20 mouse cellular contexts compared by ENCODE assay signal in genomic region chr1:156971206-156971811, GRCm38 (mm10). TPM values are rescaled to one million over a fixed set of nuclear protein-coding genes. Genes with fewer than 3 reads are reported as not detected.
DNase-seq lines count a peak whose midpoint lies in the region; ATAC-seq and TF ChIP-seq lines count a peak whose summit lies in the region.
"Had no signal": no experiment of that assay in that cellular context is flagged by ENCODE, and none has a peak within 500 bp of the region (broad histone marks: within the 10 kb centered on the region; RNA-seq: fewer than 3 reads in every experiment).

No protein-coding gene starts in this region.

- no peak for TF ChIP-seq RAD21 in CH12.LX (IDR thresholded peaks at IDR 0.05; ENCODE audit: low read depth, low read length)

- no peak for DNase-seq in heart, adult 18-20 months
- DNase-seq in CH12.LX (ENCODE audit: extremely low read depth) = no peak
- DNase-seq in adrenal gland, postnatal 25 days = peak; percentile 24
- DNase-seq in liver, embryonic 13.5 days = peak; percentile 53
- no peak for DNase-seq in gastrocnemius, postnatal 25 days
- no peak for DNase-seq in hindbrain, embryonic 10.5 days (ENCODE audit: low spot score)
- DNase-seq: cerebellum, adult 8-10 months; gastrocnemius, postnatal 10 days; heart, postnatal 14 days; kidney, adult 2 months; right cerebral cortex, postnatal 4 days; thymus, postnatal 36 days had no signal

- in situ Hi-C loops in CH12.LX (cut with MboI; ENCODE audit: low pct_ligation_motif_present, low pct_unique_long_range_greater_than_20kb, low sequenced_read_pairs) = no loop called here

- TF ChIP-seq CTCF in CH12.LX (conservative IDR thresholded peaks at IDR 0.05 in 1 of 2, IDR thresholded peaks at IDR 0.05 in 1 of 2; ENCODE audit: low read depth in 2 of 2, low read length in 2 of 2) = no peak

- H3K9ac ChIP-seq in heart, embryonic 12.5 days = no peak overlapping the region
- H3K9ac ChIP-seq in CH12.LX (ENCODE audit: insufficient read depth, low read depth) = no peak overlapping the region
- H3K9ac ChIP-seq in liver, embryonic 13.5 days = no peak overlapping the region
- no peak overlapping the region for H3K9ac ChIP-seq in forebrain, embryonic 13.5 days
- H3K9ac ChIP-seq: embryonic facial prominence, embryonic 13.5 days; midbrain, embryonic 13.5 days; neural tube, embryonic 15.5 days had no signal

- TF ChIP-seq POLR2A in CH12.LX (IDR thresholded peaks at IDR 0.05; ENCODE audit: low read depth, low read length) = no peak

- dilution Hi-C loops in CH12.LX (cut with MboI; ENCODE audit: extremely low pct_ligation_motif_present, extremely low pct_unique_long_range_greater_than_20kb, low sequenced_read_pairs) = no loop called here

- H3K4me1 ChIP-seq in heart, embryonic 12.5 days (replicated peaks) = no peaks in the 10 kb centered on the region
- H3K4me1 ChIP-seq in CH12.LX (ENCODE audit: control insufficient read depth in 1 of 2, insufficient read depth in 2 of 2) = peaks cover 3% of the 10 kb centered on the region in 2 experiments; a peak in 3 of 4 replicates
- H3K4me1 ChIP-seq in liver, embryonic 13.5 days (replicated peaks) = peaks cover 33% of the 10 kb centered on the region
- H3K4me1 ChIP-seq in forebrain, embryonic 13.5 days = no peaks in the 10 kb centered on the region
- H3K4me1 ChIP-seq in hindbrain, embryonic 10.5 days (replicated peaks) = no peaks in the 10 kb centered on the region
- H3K4me1 ChIP-seq: embryonic facial prominence, embryonic 13.5 days; midbrain, embryonic 13.5 days; neural tube, embryonic 15.5 days had no signal

- no peaks in the 10 kb centered on the region for H3K79me2 ChIP-seq in CH12.LX (replicated peaks; ENCODE audit: control insufficient read depth, extremely low read depth, insufficient read depth, poor library complexity, severe bottlenecking)

- 45% methylated on average over 7 of the region's 7 CpGs for WGBS in heart, embryonic 12.5 days
- 28% methylated on average over 7 of the region's 7 CpGs for WGBS in liver, embryonic 13.5 days (ENCODE audit: insufficient replicate concordance)
- 90% methylated on average over 7 of the region's 7 CpGs for WGBS in forebrain, embryonic 13.5 days
- 91% methylated on average over 7 of the region's 7 CpGs for WGBS in hindbrain, embryonic 10.5 days

- no peak overlapping the region for H3K4me3 ChIP-seq in heart, embryonic 12.5 days
- H3K4me3 ChIP-seq in CH12.LX (replicated peaks in 1 of 3; ENCODE audit: low read depth in 2 of 3, low read length in 2 of 3, poor library complexity in 1 of 3) = no peak overlapping the region
- no peak overlapping the region for H3K4me3 ChIP-seq in liver, embryonic 13.5 days (replicated peaks)
- no peak overlapping the region for H3K4me3 ChIP-seq in forebrain, embryonic 13.5 days
- H3K4me3 ChIP-seq in hindbrain, embryonic 10.5 days = no peak overlapping the region
- H3K4me3 ChIP-seq: embryonic facial prominence, embryonic 13.5 days; midbrain, embryonic 13.5 days; myocyte; neural tube, embryonic 15.5 days had no signal

- 0 out of 2 replicates have a peak, but pooled peaks cover 4% of the 10 kb centered on the region for H3K9me3 ChIP-seq in heart, embryonic 12.5 days (replicated peaks)
- H3K9me3 ChIP-seq in CH12.LX (replicated peaks; ENCODE audit: low read length) = no peaks in the 10 kb centered on the region
- no peaks in the 10 kb centered on the region for H3K9me3 ChIP-seq in liver, embryonic 13.5 days (replicated peaks)
- no peaks in the 10 kb centered on the region for H3K9me3 ChIP-seq in forebrain, embryonic 13.5 days (replicated peaks)
- no peaks in the 10 kb centered on the region for H3K9me3 ChIP-seq in hindbrain, embryonic 10.5 days
- H3K9me3 ChIP-seq: embryonic facial prominence, embryonic 13.5 days; midbrain, embryonic 13.5 days; neural tube, embryonic 15.5 days had no signal

- no peaks in the 10 kb centered on the region for H3K27me3 ChIP-seq in heart, embryonic 12.5 days (replicated peaks)
- H3K27me3 ChIP-seq in CH12.LX (replicated peaks) = no peaks in the 10 kb centered on the region
- no peaks in the 10 kb centered on the region for H3K27me3 ChIP-seq in liver, embryonic 13.5 days
- H3K27me3 ChIP-seq in forebrain, embryonic 13.5 days = no peaks in the 10 kb centered on the region
- H3K27me3 ChIP-seq in hindbrain, embryonic 10.5 days (ENCODE audit: insufficient read depth, poor library complexity, severe bottlenecking) = no peaks in the 10 kb centered on the region
- H3K27me3 ChIP-seq: embryonic facial prominence, embryonic 13.5 days; midbrain, embryonic 13.5 days; neural tube, embryonic 15.5 days had no signal

- no peak for TF ChIP-seq EP300 in CH12.LX (IDR thresholded peaks at IDR 0.05; ENCODE audit: low read length)

- ATAC-seq in heart, embryonic 12.5 days (ENCODE audit: insufficient number of reproducible peaks, low FRiP score) = 0 out of 2 replicates have a peak, but pooled peaks have one; percentile 36
- ATAC-seq in liver, embryonic 13.5 days (ENCODE audit: low read depth) = peak; percentile 76
- no peak for ATAC-seq in forebrain, embryonic 13.5 days
- ATAC-seq: hindbrain, postnatal 0 days; midbrain, embryonic 13.5 days had no signal

- H3K36me3 ChIP-seq in heart, embryonic 12.5 days = no peaks in the 10 kb centered on the region
- H3K36me3 ChIP-seq in CH12.LX (replicated peaks in 1 of 2; ENCODE audit: control insufficient read depth in 1 of 2, insufficient read depth in 1 of 2, low read length in 1 of 2) = no peaks in the 10 kb centered on the region
- no peaks in the 10 kb centered on the region for H3K36me3 ChIP-seq in liver, embryonic 13.5 days
- H3K36me3 ChIP-seq in forebrain, embryonic 13.5 days (ENCODE audit: poor library complexity, severe bottlenecking) = no peaks in the 10 kb centered on the region
- H3K36me3 ChIP-seq in hindbrain, embryonic 10.5 days = no peaks in the 10 kb centered on the region
- H3K36me3 ChIP-seq: embryonic facial prominence, embryonic 13.5 days; midbrain, embryonic 13.5 days; neural tube, embryonic 15.5 days had no signal

- H3K4me2 ChIP-seq in heart, embryonic 12.5 days = no peak overlapping the region
- H3K4me2 ChIP-seq in CH12.LX (ENCODE audit: insufficient read depth, low read depth, poor library complexity, severe bottlenecking) = peak overlapping the region; percentile 41; the same call in 1 of the 2 replicates
- no peak overlapping the region for H3K4me2 ChIP-seq in liver, embryonic 13.5 days
- no peak overlapping the region for H3K4me2 ChIP-seq in forebrain, embryonic 13.5 days
- H3K4me2 ChIP-seq: embryonic facial prominence, embryonic 13.5 days; midbrain, embryonic 13.5 days; neural tube, embryonic 15.5 days had no signal

- no peak overlapping the region for H3K27ac ChIP-seq in heart, embryonic 12.5 days (ENCODE audit: poor library complexity, severe bottlenecking)
- H3K27ac ChIP-seq in CH12.LX (ENCODE audit: insufficient read depth, low read depth) = no peak overlapping the region
- no peak overlapping the region for H3K27ac ChIP-seq in liver, embryonic 13.5 days
- H3K27ac ChIP-seq in forebrain, embryonic 13.5 days = no peak overlapping the region
- no peak overlapping the region for H3K27ac ChIP-seq in hindbrain, embryonic 10.5 days
- H3K27ac ChIP-seq: embryonic facial prominence, embryonic 13.5 days; hindbrain, postnatal 0 days; macrophage; midbrain, embryonic 13.5 days; neural tube, embryonic 15.5 days had no signal

TF ChIP-seq in CH12.LX, 34 proteins besides CTCF, POLR2A, EP300 and RAD21:
- TF ChIP-seq MEF2A (IDR thresholded peaks at IDR 0.05; ENCODE audit: borderline replicate concordance, low read depth, low read length) (no peak), MYC (IDR thresholded peaks at IDR 0.05; ENCODE audit: low read depth, low read length) (0 out of 2 replicates have a peak, but pooled peaks have one; percentile 14), ETS1 (conservative IDR thresholded peaks at IDR 0.05; ENCODE audit: low read depth, low read length) (no peak)

RNA-seq across cellular contexts. Expression of gene Ralgps2, which starts 31.9 kb away (rescaled TPM):
- polyA plus RNA-seq in heart, embryonic 12.5 days (2016; fragmentation: Nextera tagmentation; extraction: Ambion mirVana) = 53.6 and 59.2 TPM in 2 replicates
- total RNA-seq in heart, adult 18-20 months (2021) = 10 to 100 TPM in 1 of 2 experiments, 1 to 10 TPM in 1; 9.3 to 11.4 TPM
- total RNA-seq in CH12.LX (2012; rRNA removed) (149 and 174 TPM in 2 replicates), CH12.LX (2014; rRNA removed) (65.1 and 71.8 TPM in 2 replicates)
- 133 and 137 TPM in 2 replicates for polyA plus RNA-seq in CH12.LX (2012; ENCODE audit: insufficient read length, low read depth)
- total RNA-seq in adrenal gland, postnatal 25 days (2021) = 29.6 and 35.5 TPM in 2 replicates
- polyA plus RNA-seq in liver, embryonic 13.5 days (2015; fragmentation: Nextera tagmentation; extraction: Ambion mirVana) = 21.0 TPM in 2 replicates
- 123 and 133 TPM in 2 replicates for polyA plus RNA-seq in forebrain, embryonic 13.5 days (2015; fragmentation: Nextera tagmentation; extraction: Ambion mirVana)
- 1 to 10 TPM; 1.6 to 1.9 TPM for total RNA-seq in gastrocnemius, postnatal 25 days (2021)
- polyA plus RNA-seq in hindbrain, embryonic 10.5 days (2016; fragmentation: Nextera tagmentation; extraction: Ambion mirVana) = 80.4 and 85.0 TPM in 2 replicates

Comparison
In these comparisons a context has a peak if more than half of its experiments do, and no peak if none do; other contexts are left out.
1. DNase-seq: peak in adrenal gland, postnatal 25 days (single experiment) and liver, embryonic 13.5 days (single experiment); none in heart, adult 18-20 months (0 of 2), CH12.LX (single experiment), gastrocnemius, postnatal 25 days (single experiment) and hindbrain, embryonic 10.5 days (single experiment).